Mouse (Mus musculus): ENCODE measurements around the gene Gm42906.

The Gm42906 gene

GRCm38 (mm10) chr5:151393821-151394662 is 33.9 kb downstream of the Gm42906 start:
- peak; percentile 47 for DNase-seq

DNA sequence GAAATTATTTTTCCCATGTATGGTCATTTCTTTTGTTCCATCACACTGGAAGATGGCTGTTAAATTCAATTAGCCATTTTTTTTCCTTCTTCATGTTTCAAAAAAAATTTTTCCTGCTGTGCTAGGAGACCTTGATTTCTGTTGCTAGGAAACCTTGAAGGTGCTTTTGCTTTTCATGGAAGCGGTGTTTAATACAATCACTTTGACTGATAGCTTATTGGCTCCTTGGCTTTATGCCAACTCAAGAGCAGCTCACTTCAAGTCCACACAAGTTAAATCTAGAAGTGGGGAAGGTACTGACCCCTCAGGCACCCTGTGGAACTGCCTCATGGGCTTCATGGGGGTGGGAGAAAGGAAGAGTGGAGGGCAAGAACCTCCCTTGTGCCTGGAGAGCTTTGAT is 38.1 kb downstream of the Gm42906 start:
- DNase-seq, result no peak

DNA sequence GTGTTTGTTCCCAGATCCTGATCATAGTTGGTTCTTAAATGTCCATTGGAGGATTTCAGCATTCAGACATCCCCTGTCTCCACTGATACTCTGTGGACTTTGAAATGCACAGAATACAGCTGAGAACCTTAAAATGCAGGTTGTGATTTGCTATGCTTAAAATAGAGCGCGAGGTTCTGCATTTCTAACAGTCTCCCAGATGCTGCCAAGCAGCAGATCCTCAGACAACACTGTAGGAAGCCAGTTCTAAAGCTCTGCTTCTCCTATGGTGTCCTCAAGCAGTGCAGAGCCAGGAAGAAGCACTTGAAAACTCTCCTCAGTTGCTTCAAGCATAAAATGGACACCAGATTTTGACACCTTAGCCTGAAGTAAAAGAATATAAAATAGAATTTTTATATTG is 48.1 kb downstream of the Gm42906 start:
- no peak for DNase-seq

DNA sequence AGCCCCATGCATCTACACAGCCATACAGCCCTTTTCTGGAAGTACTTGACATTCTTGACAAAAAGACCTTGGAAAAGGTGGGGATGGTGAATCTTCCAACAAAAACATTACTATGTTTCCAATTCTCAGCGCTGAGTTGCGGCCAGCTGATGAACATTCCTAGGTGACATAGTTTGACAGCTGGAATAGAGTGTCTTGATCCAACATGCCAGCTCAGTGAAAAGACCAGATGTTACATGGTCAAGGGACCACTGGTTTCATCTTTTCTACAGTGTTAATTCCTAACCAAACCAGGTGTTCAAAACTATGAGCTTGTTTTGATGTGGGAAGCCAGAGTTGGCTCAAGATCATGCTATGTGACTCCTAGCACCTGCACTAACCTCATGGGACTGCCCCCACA is 48.8 kb downstream of the Gm42906 start:
- DNase-seq, result no peak

DNA sequence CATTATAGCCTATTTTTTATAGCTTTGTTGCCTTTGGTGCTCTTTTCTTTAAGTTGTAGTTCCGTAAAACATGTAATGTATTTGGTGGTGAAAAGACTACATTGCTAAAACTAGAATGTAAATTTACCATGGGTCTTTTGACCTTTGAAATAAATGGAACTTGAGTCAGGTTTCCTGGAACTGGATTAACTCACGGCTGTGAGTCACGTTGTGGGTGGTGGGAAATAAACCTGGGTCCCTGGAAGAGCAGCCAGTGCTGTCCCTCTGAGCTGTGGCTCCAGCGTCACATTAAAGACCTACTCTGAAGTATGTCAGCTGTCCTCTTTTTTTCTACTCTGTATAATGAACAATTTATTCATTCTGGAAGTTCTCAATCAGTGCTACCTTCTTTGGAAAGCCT is 51.0 kb downstream of the Gm42906 start:
- no peak for DNase-seq

GRCm38 (mm10) chr5:151374825-151375224 is 53.1 kb downstream of the Gm42906 start:
- no peak for DNase-seq

DNA sequence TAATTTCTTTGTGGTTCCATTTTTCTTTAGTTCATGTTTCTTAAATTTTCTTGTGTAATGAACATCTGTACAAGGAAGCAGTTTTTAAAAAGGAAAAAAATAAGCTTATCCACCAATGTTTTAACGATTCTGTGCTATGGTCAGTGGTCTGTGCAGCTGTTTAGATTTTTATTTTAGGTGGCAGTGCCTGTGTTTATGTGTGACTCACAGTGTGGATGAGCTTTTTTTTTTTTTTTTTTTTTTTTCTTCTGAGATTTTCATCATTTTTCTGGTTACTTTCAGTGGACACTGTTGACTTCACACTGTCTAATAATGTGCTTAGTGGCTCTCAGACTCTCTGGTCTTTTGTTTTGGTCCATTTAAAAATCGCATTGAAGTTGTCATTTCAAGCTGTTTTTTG is 56.8 kb downstream of the Gm42906 start:
- no peak for DNase-seq

DNA sequence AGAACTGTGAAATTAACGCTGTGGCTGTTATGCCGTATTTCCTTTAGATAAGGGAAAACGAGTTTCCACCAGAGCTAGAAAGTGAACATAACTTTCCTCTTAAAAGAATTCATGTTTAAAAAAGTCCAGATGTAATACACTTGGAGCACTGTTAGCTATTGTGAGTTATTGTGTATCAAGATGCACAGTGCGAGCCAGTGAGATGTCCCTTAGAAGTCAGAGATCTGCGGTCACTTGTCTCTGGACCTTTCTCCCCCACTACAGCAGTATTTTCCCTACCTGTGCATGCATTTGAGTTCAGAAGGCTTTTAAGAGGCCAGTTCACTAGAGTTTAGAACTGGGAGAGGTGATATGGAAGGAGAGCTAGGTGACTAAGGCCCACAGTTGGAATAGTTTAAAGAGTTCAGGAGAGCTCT is 58.6 kb downstream of the Gm42906 start:
- DNase-seq, result no peak

DNA sequence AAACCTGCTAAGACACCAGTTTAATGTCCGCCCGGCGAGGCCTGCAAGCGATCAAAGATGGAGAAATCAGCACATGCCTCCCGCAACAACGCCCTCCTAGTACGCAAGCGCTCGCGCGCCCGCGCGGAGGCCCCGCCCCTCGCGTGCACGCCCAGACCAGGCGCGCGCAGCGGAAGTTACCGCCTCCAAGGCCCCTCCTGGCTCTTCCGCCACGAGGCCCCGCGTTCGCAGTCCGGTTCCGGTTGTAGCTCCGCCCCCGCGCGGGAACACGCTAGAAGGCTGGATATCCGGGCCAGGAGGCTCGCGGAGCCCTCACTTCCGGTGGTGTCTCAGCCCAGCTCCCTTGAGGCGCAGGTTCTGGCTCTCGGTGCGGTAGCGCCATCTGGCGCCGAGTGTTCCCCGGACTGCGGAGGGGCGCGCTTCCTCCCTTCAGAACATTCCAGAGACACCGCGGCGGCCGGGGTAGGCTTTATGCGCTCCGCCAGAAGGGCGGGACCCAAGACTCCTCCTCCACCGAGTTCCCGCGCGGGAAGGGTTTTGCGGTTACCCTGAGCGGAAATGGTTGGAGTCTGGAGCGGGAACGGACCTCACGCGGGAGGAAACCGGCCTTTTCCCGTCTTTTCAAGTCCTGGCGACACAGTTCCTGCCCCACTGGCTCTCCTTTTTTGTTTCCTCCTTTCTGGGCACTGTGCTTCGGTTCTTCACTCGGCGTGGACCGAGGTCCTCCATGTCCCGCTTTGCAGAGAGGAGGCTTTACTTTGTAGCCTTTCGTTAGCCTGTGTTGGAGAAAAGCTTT is 59.4 kb downstream of the Gm42906 start:
- DNase-seq, result peak; percentile 100

GRCm38 (mm10) chr5:151367881-151368394 is 60.0 kb downstream of the Gm42906 start:
- peak; percentile 75 for DNase-seq

GRCm38 (mm10) chr5:151367317-151367716 is 60.6 kb downstream of the Gm42906 start:
- DNase-seq, result no peak

GRCm38 (mm10) chr5:151363343-151364000 is 64.5 kb downstream of the Gm42906 start:
- no peak for DNase-seq

GRCm38 (mm10) chr5:151349616-151350015 is 78.3 kb downstream of the Gm42906 start:
- DNase-seq, result no peak

DNA sequence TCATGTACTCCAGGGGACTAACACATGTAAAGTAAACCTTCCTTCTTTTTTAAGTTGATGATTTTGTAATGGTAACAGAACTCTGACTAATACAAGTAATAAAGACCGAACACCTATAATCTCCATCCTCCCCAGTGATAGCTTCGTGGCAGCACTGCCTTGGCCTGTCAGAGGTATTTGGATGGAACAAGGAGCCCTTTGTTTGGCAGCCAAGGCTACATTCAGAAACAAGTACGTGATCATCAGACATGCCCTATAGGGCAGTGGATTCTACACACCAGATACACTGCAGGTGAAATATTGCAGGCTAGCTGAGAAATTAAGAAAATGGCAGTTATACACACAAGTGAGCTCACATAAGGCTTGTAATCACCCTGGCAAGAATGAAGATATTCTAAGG is 79.5 kb downstream of the Gm42906 start:
- DNase-seq, result no peak

DNA sequence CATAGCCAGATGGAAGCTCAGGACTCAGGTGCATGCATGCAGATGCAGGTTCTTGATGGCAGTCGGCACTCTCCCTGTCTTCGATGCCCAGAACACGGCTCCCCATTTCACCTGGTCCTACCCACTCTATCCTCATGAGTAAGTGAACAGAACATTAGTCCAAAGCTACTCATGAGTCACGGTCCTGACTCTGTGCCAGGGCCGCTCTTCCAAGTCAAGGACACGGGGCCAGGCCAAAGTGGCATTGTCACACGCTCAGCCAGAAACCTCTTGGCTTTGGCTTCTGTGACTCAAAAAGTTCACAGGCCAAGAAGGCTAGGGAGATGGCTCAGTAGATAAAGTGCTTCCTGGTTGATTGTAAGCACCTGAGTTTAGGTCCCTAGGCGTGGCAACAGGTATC is 81.3 kb downstream of the Gm42906 start:
- DNase-seq, result peak; percentile 65

DNA sequence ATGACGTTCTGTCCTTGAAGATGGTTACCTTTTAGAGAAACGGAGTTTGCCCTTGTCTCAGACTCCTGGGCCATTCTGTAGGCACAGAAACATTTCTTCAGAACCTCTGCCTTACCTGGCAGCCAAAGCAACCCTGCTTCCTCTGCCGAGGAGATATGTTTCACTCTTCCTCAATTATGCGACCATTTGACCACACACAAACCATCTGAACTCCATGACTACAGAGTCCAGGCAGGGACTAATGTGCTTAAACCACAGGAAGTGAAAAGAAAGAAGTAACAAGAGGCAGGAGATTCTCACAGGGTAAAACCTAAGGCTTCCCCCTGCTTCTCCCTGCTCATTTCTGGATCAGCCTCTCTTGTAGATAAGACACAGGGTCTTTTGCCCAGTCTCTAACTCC is 83.2 kb downstream of the Gm42906 start:
- no peak for DNase-seq

GRCm38 (mm10) chr5:151333686-151334085 is 94.3 kb downstream of the Gm42906 start:
- DNase-seq, result no peak

GRCm38 (mm10) chr5:151333191-151333594 is 94.8 kb downstream of the Gm42906 start:
- DNase-seq, result peak; percentile 1

GRCm38 (mm10) chr5:151315804-151316597 is 112.0 kb downstream of the Gm42906 start:
- DNase-seq, result peak; percentile 45

DNA sequence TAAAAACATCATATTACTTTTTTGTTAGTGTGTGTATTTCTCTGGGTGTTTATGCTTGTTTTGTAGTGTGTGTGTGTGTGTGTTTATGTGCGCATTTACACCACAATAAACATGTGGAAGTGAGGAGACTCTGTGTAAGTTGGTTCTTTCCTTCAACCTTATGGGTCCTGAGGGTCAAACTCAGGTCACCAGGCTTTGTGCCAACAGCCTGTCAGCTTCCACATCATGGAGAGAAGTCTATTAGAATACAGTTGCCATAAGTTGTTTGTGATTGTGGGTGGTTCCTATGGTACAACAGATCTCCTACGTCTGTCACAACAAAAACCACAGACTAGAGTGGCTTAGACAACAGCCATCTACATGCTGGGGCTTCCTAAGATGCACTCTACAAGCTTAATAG is 127.7 kb downstream of the Gm42906 start:
- no peak for DNase-seq

GRCm38 (mm10) chr5:151299576-151299975 is 128.4 kb downstream of the Gm42906 start:
- DNase-seq, result peak; percentile 22

- no peak for DNase-seq
These were observed 129.6 kb downstream of the Gm42906 start for GRCm38 (mm10) chr5:151298371-151298770.

Measured in lung, postnatal 36 days (tissue).